Mouse (Mus musculus) forebrain, embryonic 15.5 days (tissue): ENCODE measurements around the gene Rapgef1. TPM values are rescaled to one million over a fixed set of nuclear protein-coding genes. Genes with fewer than 3 reads are reported as not detected.
"Not testable (repeated sequence)": the region's sequence is repeated elsewhere in the genome, so short reads cannot be mapped to it uniquely, and the experiment has no call there.

Experiments used
- ATAC-seq: fragments of 200-750 bp; cut with Nextera tagmentation; replicated peaks from 2 replicates; pipeline ENCODE4 v1.8.0; 2017; ENCODE audit warnings: mild to moderate bottlenecking, moderate TSS enrichment, moderate library complexity
- H3K27ac ChIP-seq: fragments of 300-500 bp; sonication (generic); replicated peaks from 2 replicates; pipeline ENCODE4 v1.5.1; 2015; ENCODE audit warnings: mild to moderate bottlenecking, inconsistent platforms
- H3K27me3 ChIP-seq: fragments of 300-500 bp; sonication (generic); 2 replicates; pipeline ENCODE4 v1.6.1; 2015; ENCODE audit warnings: inconsistent platforms
- H3K36me3 ChIP-seq: fragments of 300-500 bp; sonication (generic); 2 replicates; pipeline ENCODE4 v1.6.1; 2015; ENCODE audit warnings: mild to moderate bottlenecking, inconsistent platforms
- H3K4me1 ChIP-seq: fragments of 300-500 bp; sonication (generic); 2 replicates; pipeline ENCODE4 v1.6.1; 2015; ENCODE audit warnings: inconsistent platforms
- H3K4me2 ChIP-seq: fragments of 300-500 bp; sonication (generic); replicated peaks from 2 replicates; pipeline ENCODE4 v1.6.1; 2015; ENCODE audit warnings: mild to moderate bottlenecking, inconsistent platforms
- H3K4me3 ChIP-seq: fragments of 300-500 bp; sonication (generic); 2 replicates; pipeline ENCODE4 v1.5.1; 2015; ENCODE audit warnings: mild to moderate bottlenecking, inconsistent platforms
- H3K9ac ChIP-seq: fragments of 300-500 bp; sonication (generic); replicated peaks from 2 replicates; pipeline ENCODE4 v1.6.1; 2015; ENCODE audit warnings: mild to moderate bottlenecking, inconsistent platforms
- H3K9me3 ChIP-seq: fragments of 300-500 bp; sonication (generic); 2 replicates; pipeline ENCODE4 v1.6.1; 2016; ENCODE audit warnings: inconsistent platforms
- WGBS: fragments of 180-500 bp; shearing (Covaris S2); methylation state at CpG from one replicate; pipeline ENCODE4 v1.1.7; 2015; ENCODE audit warnings: mixed read lengths; 5-methylcytosine and 5-hydroxymethylcytosine counted together
- polyA plus RNA-seq: library from polyadenylated mRNA; unstranded; fragments of >200 nt; fragmentation: Nextera tagmentation; extraction: Ambion mirVana; gene quantifications from 2 replicates; pipeline ENCODE4 v1.2.1, GENCODE M21; 2015

The Rapgef1 gene
- polyA plus RNA-seq, 1 experiment from 2014 or later, result 22.3 TPM

GRCm38 (mm10) chr2:29703104-29704081, 83.9 kb downstream of the Rapgef1 start:
- no peak overlapping the region for H3K27ac ChIP-seq
- no peak for ATAC-seq
- H3K27me3 ChIP-seq, result no peaks in the 10 kb centered on the region
- H3K9me3 ChIP-seq, result no peaks in the 10 kb centered on the region
- WGBS, result 93% methylated on average over 9 of the region's 9 CpGs
- no peak overlapping the region for H3K9ac ChIP-seq
- no peaks in the 10 kb centered on the region for H3K4me1 ChIP-seq
- H3K4me3 ChIP-seq, result no peak overlapping the region
- H3K4me2 ChIP-seq, result no peak overlapping the region
- peaks cover 79% of the 10 kb centered on the region for H3K36me3 ChIP-seq

- no peak for ATAC-seq
- H3K4me2 ChIP-seq, result no peak overlapping the region
- no peak overlapping the region for H3K9ac ChIP-seq
- WGBS, result 90% methylated on average over 3 of the region's 3 CpGs
- peaks cover 75% of the 10 kb centered on the region for H3K36me3 ChIP-seq
- no peaks in the 10 kb centered on the region for H3K9me3 ChIP-seq
- H3K4me3 ChIP-seq, result no peak overlapping the region
- H3K27me3 ChIP-seq, result no peaks in the 10 kb centered on the region
- H3K27ac ChIP-seq, result no peak overlapping the region
- H3K4me1 ChIP-seq, result no peaks in the 10 kb centered on the region
These were observed 86.0 kb downstream of the Rapgef1 start for GRCm38 (mm10) chr2:29705493-29705892.

- H3K4me1 ChIP-seq, result no peaks in the 10 kb centered on the region
- H3K9ac ChIP-seq, result no peak overlapping the region
- H3K36me3 ChIP-seq, result peaks cover 68% of the 10 kb centered on the region
- H3K27me3 ChIP-seq, result no peaks in the 10 kb centered on the region
- H3K9me3 ChIP-seq, result no peaks in the 10 kb centered on the region
- no peak overlapping the region for H3K4me2 ChIP-seq
- no peak for ATAC-seq
- WGBS, result 89% methylated on average over 18 of the region's 18 CpGs
- H3K4me3 ChIP-seq, result no peak overlapping the region
- H3K27ac ChIP-seq, result no peak overlapping the region
These were observed 87.5 kb downstream of the Rapgef1 start for GRCm38 (mm10) chr2:29706726-29707620.

GRCm38 (mm10) chr2:29707731-29708130, 88.2 kb downstream of the Rapgef1 start:
- Histone ChIP-seq H3K27ac (no peak overlapping the region), H3K4me2 (no peak overlapping the region), H3K4me3 (no peak overlapping the region), H3K27me3 (no peaks in the 10 kb centered on the region), H3K9ac (no peak overlapping the region), H3K36me3 (peaks cover 62% of the 10 kb centered on the region), H3K9me3 (no peaks in the 10 kb centered on the region), H3K4me1 (no peaks in the 10 kb centered on the region)
- no peak for ATAC-seq
- 88% methylated on average over 4 of the region's 4 CpGs for whole genome bisulfite sequencing

- H3K36me3 ChIP-seq, result peaks cover 57% of the 10 kb centered on the region
- H3K27ac ChIP-seq, H3K4me2 ChIP-seq, H3K9me3 ChIP-seq, H3K4me1 ChIP-seq, H3K4me3 ChIP-seq, H3K27me3 ChIP-seq, ATAC-seq, H3K9ac ChIP-seq: not testable (repeated sequence)
- 94% methylated on average over 4 of the region's 4 CpGs for WGBS
These were observed 88.7 kb downstream of the Rapgef1 start for GRCm38 (mm10) chr2:29708209-29708608.

GRCm38 (mm10) chr2:29711038-29711437, 91.5 kb downstream of the Rapgef1 start:
- Histone ChIP-seq H3K36me3 (peaks cover 39% of the 10 kb centered on the region), H3K4me3 (no peak overlapping the region), H3K27me3 (no peaks in the 10 kb centered on the region), H3K9ac (no peak overlapping the region), H3K4me2 (no peak overlapping the region), H3K4me1 (no peaks in the 10 kb centered on the region), H3K27ac (no peak overlapping the region), H3K9me3 (no peaks in the 10 kb centered on the region)
- WGBS, result 78% methylated on average over 3 of the region's 3 CpGs
- no peak for ATAC-seq

GRCm38 (mm10) chr2:29711877-29712276, 92.4 kb downstream of the Rapgef1 start:
- Histone ChIP-seq H3K4me3 (no peak overlapping the region), H3K9me3 (no peaks in the 10 kb centered on the region), H3K36me3 (peaks cover 37% of the 10 kb centered on the region), H3K27ac (no peak overlapping the region), H3K27me3 (no peaks in the 10 kb centered on the region), H3K4me2 (no peak overlapping the region), H3K9ac (no peak overlapping the region), H3K4me1 (no peaks in the 10 kb centered on the region)
- WGBS, result 90% methylated on average over 5 of the region's 5 CpGs
- no peak for ATAC-seq

- Histone ChIP-seq H3K9ac (no peak overlapping the region), H3K4me2 (no peak overlapping the region), H3K36me3 (peaks cover 25% of the 10 kb centered on the region), H3K4me3 (no peak overlapping the region), H3K4me1 (no peaks in the 10 kb centered on the region), H3K9me3 (no peaks in the 10 kb centered on the region), H3K27me3 (no peaks in the 10 kb centered on the region), H3K27ac (no peak overlapping the region)
- ATAC-seq, result no peak
- 75% methylated on average over 2 of the region's 2 CpGs for WGBS
These were observed 94.0 kb downstream of the Rapgef1 start for GRCm38 (mm10) chr2:29713501-29713900.

- no peak overlapping the region for H3K27ac ChIP-seq
- no peak overlapping the region for H3K4me3 ChIP-seq
- no peak for ATAC-seq
- 94% methylated on average over 5 of the region's 5 CpGs for WGBS
- H3K27me3 ChIP-seq, result no peaks in the 10 kb centered on the region
- no peaks in the 10 kb centered on the region for H3K9me3 ChIP-seq
- H3K4me2 ChIP-seq, result no peak overlapping the region
- H3K36me3 ChIP-seq, result peaks cover 27% of the 10 kb centered on the region
- H3K4me1 ChIP-seq, result no peaks in the 10 kb centered on the region
- no peak overlapping the region for H3K9ac ChIP-seq
These were observed 94.6 kb downstream of the Rapgef1 start for GRCm38 (mm10) chr2:29714127-29714526.

- H3K27ac ChIP-seq, result no peak overlapping the region
- peaks cover 29% of the 10 kb centered on the region for H3K36me3 ChIP-seq
These were observed 96.6 kb downstream of the Rapgef1 start for GRCm38 (mm10) chr2:29716143-29716542.

GRCm38 (mm10) chr2:29716691-29717090, 97.2 kb downstream of the Rapgef1 start:
- H3K9me3 ChIP-seq, result no peaks in the 10 kb centered on the region
- peaks cover 25% of the 10 kb centered on the region for H3K36me3 ChIP-seq
- no peak overlapping the region for H3K9ac ChIP-seq
- H3K4me1 ChIP-seq, result no peaks in the 10 kb centered on the region
- H3K4me2 ChIP-seq, result no peak overlapping the region
- no peak overlapping the region for H3K4me3 ChIP-seq
- no peak overlapping the region for H3K27ac ChIP-seq
- H3K27me3 ChIP-seq, result no peaks in the 10 kb centered on the region
- ATAC-seq, result no peak
- 16% methylated on average over 6 of the region's 6 CpGs for WGBS

More at GRCm38 (mm10) chr2:29716143-29716542, 96.6 kb downstream of the Rapgef1 start:
- no peak overlapping the region for H3K4me3 ChIP-seq
- H3K27me3 ChIP-seq, result no peaks in the 10 kb centered on the region
- no peak overlapping the region for H3K9ac ChIP-seq
- 47% methylated on average over 7 of the region's 7 CpGs for WGBS
- H3K4me2 ChIP-seq, result no peak overlapping the region
- no peak for ATAC-seq
- no peaks in the 10 kb centered on the region for H3K4me1 ChIP-seq
- H3K9me3 ChIP-seq, result no peaks in the 10 kb centered on the region

- 90% methylated on average over 5 of the region's 5 CpGs for WGBS
- Histone ChIP-seq H3K27me3 (no peaks in the 10 kb centered on the region), H3K9me3 (no peaks in the 10 kb centered on the region), H3K4me3 (no peak overlapping the region), H3K36me3 (peaks cover 35% of the 10 kb centered on the region), H3K4me2 (no peak overlapping the region), H3K9ac (no peak overlapping the region), H3K27ac (no peak overlapping the region), H3K4me1 (no peaks in the 10 kb centered on the region)
- ATAC-seq, result no peak
These were observed 99.1 kb downstream of the Rapgef1 start for GRCm38 (mm10) chr2:29718581-29718980.
